Mouse (Mus musculus): Measurements from ENCODE around the gene Slc25a41. TPM values are rescaled to one million over a fixed set of nuclear protein-coding genes. Genes with fewer than 3 reads are reported as not detected.

The Slc25a41 gene
- not detected for polyA plus RNA-seq (2014; fragmentation: Illumina TruSeq; extraction: RNeasy Lipid Tissue Mini Kit (QIAGEN cat#74804))

GRCm38 (mm10) chr17:57041554-57041953 is at the start of gene Slc25a41:
Slc25a41 (minus strand) TSS chr17:57041654.

GRCm38 (mm10) chr17:57087049-57087832 is 45.8 kb upstream of the Slc25a41 start, which contains the start of gene Tubb4a:
Tubb4a (minus strand) TSS chr17:57087782.

GRCm38 (mm10) chr17:57078336-57078735 is 36.9 kb upstream of the Slc25a41 start, which contains the start of gene Dennd1c:
Dennd1c (minus strand) TSS chr17:57078514.

GRCm38 (mm10) chr17:57059486-57059977 is 18.1 kb upstream of the Slc25a41 start, which contains the start of gene Slc25a23:
Slc25a23 (minus strand) TSS chr17:57059863.

GRCm38 (mm10) chr17:57058891-57059485 is 17.5 kb upstream of the Slc25a41 start, which contains the start of gene Crb3:
Crb3 (plus strand) TSS chr17:57059105.

GRCm38 (mm10) chr17:57030931-57031660 is 10.4 kb downstream of the Slc25a41 start, which contains the start of gene Khsrp:
Khsrp (minus strand) TSS chr17:57031522.

GRCm38 (mm10) chr17:57011236-57012141 is 30.0 kb downstream of the Slc25a41 start, which contains the start of the genes Gtf2f1 and Gm17949:
Gtf2f1 (minus strand) TSS chr17:57011288.
Gm17949 (plus strand) TSS chr17:57011469.

GRCm38 (mm10) chr17:56999968-57000609 is 41.4 kb downstream of the Slc25a41 start, which contains the start of gene Pspn:
Pspn (minus strand) TSS chr17:57000018.

GRCm38 (mm10) chr17:56997029-56997667 is 44.3 kb downstream of the Slc25a41 start, which contains the start of gene Alkbh7:
Alkbh7 (plus strand) TSS chr17:56997339.

GRCm38 (mm10) chr17:56990115-56990746 is 51.2 kb downstream of the Slc25a41 start, which contains the start of gene Clpp:
Clpp (plus strand) TSS chr17:56990305.

Other genes starting within 250 kb of the Slc25a41 start
- 0.26 TPM for gene Rfx2, start 210.6 kb downstream of the Slc25a41 start, polyA plus RNA-seq (2014; fragmentation: Illumina TruSeq; extraction: RNeasy Lipid Tissue Mini Kit (QIAGEN cat#74804))
- gene Acsbg2, start 167.2 kb downstream of the Slc25a41 start, polyA plus RNA-seq (2014; fragmentation: Illumina TruSeq; extraction: RNeasy Lipid Tissue Mini Kit (QIAGEN cat#74804)) = not detected
- not detected for gene 1700061G19Rik, start 166.2 kb downstream of the Slc25a41 start, polyA plus RNA-seq (2014; fragmentation: Illumina TruSeq; extraction: RNeasy Lipid Tissue Mini Kit (QIAGEN cat#74804))
- 0.83 TPM for gene Mllt1, start 106.2 kb downstream of the Slc25a41 start, polyA plus RNA-seq (2014; fragmentation: Illumina TruSeq; extraction: RNeasy Lipid Tissue Mini Kit (QIAGEN cat#74804))
- gene Acer1, start 59.5 kb downstream of the Slc25a41 start, polyA plus RNA-seq (2014; fragmentation: Illumina TruSeq; extraction: RNeasy Lipid Tissue Mini Kit (QIAGEN cat#74804)) = not detected
- gene Clpp, start 51.3 kb downstream of the Slc25a41 start, polyA plus RNA-seq (2014; fragmentation: Illumina TruSeq; extraction: RNeasy Lipid Tissue Mini Kit (QIAGEN cat#74804)) = 1.4 TPM
- 1.5 TPM for gene Alkbh7, start 44.3 kb downstream of the Slc25a41 start, polyA plus RNA-seq (2014; fragmentation: Illumina TruSeq; extraction: RNeasy Lipid Tissue Mini Kit (QIAGEN cat#74804))
- not detected for gene Pspn, start 41.6 kb downstream of the Slc25a41 start, polyA plus RNA-seq (2014; fragmentation: Illumina TruSeq; extraction: RNeasy Lipid Tissue Mini Kit (QIAGEN cat#74804))
- gene Gtf2f1, start 30.4 kb downstream of the Slc25a41 start, polyA plus RNA-seq (2014; fragmentation: Illumina TruSeq; extraction: RNeasy Lipid Tissue Mini Kit (QIAGEN cat#74804)) = 3.4 TPM
- gene Gm17949, start 30.2 kb downstream of the Slc25a41 start, polyA plus RNA-seq (2014; fragmentation: Illumina TruSeq; extraction: RNeasy Lipid Tissue Mini Kit (QIAGEN cat#74804)) = not detected
- gene Khsrp, start 10.1 kb downstream of the Slc25a41 start, polyA plus RNA-seq (2014; fragmentation: Illumina TruSeq; extraction: RNeasy Lipid Tissue Mini Kit (QIAGEN cat#74804)) = 12.5 TPM
- 1.6 TPM for gene Crb3, start 17.5 kb upstream of the Slc25a41 start, polyA plus RNA-seq (2014; fragmentation: Illumina TruSeq; extraction: RNeasy Lipid Tissue Mini Kit (QIAGEN cat#74804))
- gene Slc25a23, start 18.2 kb upstream of the Slc25a41 start, polyA plus RNA-seq (2014; fragmentation: Illumina TruSeq; extraction: RNeasy Lipid Tissue Mini Kit (QIAGEN cat#74804)) = 16.6 TPM
- gene Dennd1c, start 36.9 kb upstream of the Slc25a41 start, polyA plus RNA-seq (2014; fragmentation: Illumina TruSeq; extraction: RNeasy Lipid Tissue Mini Kit (QIAGEN cat#74804)) = 1.6 TPM
- 0.66 TPM for gene Tubb4a, start 46.1 kb upstream of the Slc25a41 start, polyA plus RNA-seq (2014; fragmentation: Illumina TruSeq; extraction: RNeasy Lipid Tissue Mini Kit (QIAGEN cat#74804))
- gene Tnfsf9, start 63.7 kb upstream of the Slc25a41 start, polyA plus RNA-seq (2014; fragmentation: Illumina TruSeq; extraction: RNeasy Lipid Tissue Mini Kit (QIAGEN cat#74804)) = 1.3 TPM
- gene Cd70, start 108.1 kb upstream of the Slc25a41 start, polyA plus RNA-seq (2014; fragmentation: Illumina TruSeq; extraction: RNeasy Lipid Tissue Mini Kit (QIAGEN cat#74804)) = not detected
- gene Tnfsf14, start 152.5 kb upstream of the Slc25a41 start, polyA plus RNA-seq (2014; fragmentation: Illumina TruSeq; extraction: RNeasy Lipid Tissue Mini Kit (QIAGEN cat#74804)) = not detected
- gene C3, start 186.5 kb upstream of the Slc25a41 start, polyA plus RNA-seq (2014; fragmentation: Illumina TruSeq; extraction: RNeasy Lipid Tissue Mini Kit (QIAGEN cat#74804)) = 151 TPM
- 1.1 TPM for gene Gpr108, start 206.8 kb upstream of the Slc25a41 start, polyA plus RNA-seq (2014; fragmentation: Illumina TruSeq; extraction: RNeasy Lipid Tissue Mini Kit (QIAGEN cat#74804))
- 1.5 TPM for gene Trip10, start 207.8 kb upstream of the Slc25a41 start, polyA plus RNA-seq (2014; fragmentation: Illumina TruSeq; extraction: RNeasy Lipid Tissue Mini Kit (QIAGEN cat#74804))
- 0.26 TPM for gene Vav1, start 237.4 kb upstream of the Slc25a41 start, polyA plus RNA-seq (2014; fragmentation: Illumina TruSeq; extraction: RNeasy Lipid Tissue Mini Kit (QIAGEN cat#74804))

Measured in ovary, adult 10 weeks (tissue).